Mouse (Mus musculus) ES-E14 (cell line): ENCODE results near the gene Srgap2. TPM values are rescaled to one million over a fixed set of nuclear protein-coding genes. Genes with fewer than 3 reads are reported as not detected.

ENCODE experiments used
- DNase-seq: peaks from one replicate; pipeline ENCODE4 v3.0.0-alpha.2; 2013; ENCODE audit warnings: low read depth, low spot score
- H3K27ac ChIP-seq: 2 replicates; pipeline ENCODE4 v1.5.1; 2012; ENCODE audit warnings: low read depth, mild to moderate bottlenecking, low read length, moderate library complexity, mixed read lengths; ENCODE audit not compliant: poor library complexity, insufficient read depth, severe bottlenecking
- H3K36me3 ChIP-seq: 2 replicates; pipeline ENCODE4 v1.6.1; 2012; ENCODE audit warnings: mild to moderate bottlenecking, low read length, moderate library complexity, mixed read lengths; ENCODE audit not compliant: control insufficient read depth, poor library complexity, insufficient read depth, severe bottlenecking
- H3K4me1 ChIP-seq, 2 experiments: fragments of 150-350 bp in 1 of 2; sonication (generic) in 1 of 2; 2 replicates each; pipeline ENCODE4 v1.6.1; 2012; ENCODE audit warnings: low read length in 2 of 2, mild to moderate bottlenecking in 1 of 2, mixed read lengths in 1 of 2; ENCODE audit not compliant: control insufficient read depth in 2 of 2, insufficient read depth in 2 of 2, poor library complexity in 1 of 2
- H3K4me3 ChIP-seq, 2 experiments: fragments of 150-350 bp in 1 of 2; sonication (generic) in 1 of 2; 2 replicates each; pipeline ENCODE4 v1.5.1; 2012; ENCODE audit warnings: low read length in 2 of 2, low read depth in 1 of 2, mild to moderate bottlenecking in 1 of 2, mixed read lengths in 1 of 2; ENCODE audit not compliant: insufficient read depth in 1 of 2, poor library complexity in 1 of 2, severe bottlenecking in 1 of 2
- H3K9ac ChIP-seq: 2 replicates; pipeline ENCODE4 v1.6.1; 2012; ENCODE audit warnings: low read depth, mild to moderate bottlenecking, low read length, mixed read lengths; ENCODE audit not compliant: poor library complexity, insufficient read depth, severe bottlenecking
- H3K9me3 ChIP-seq: fragments of 150-350 bp; sonication (generic); 2 replicates; pipeline ENCODE4 v1.6.1; 2012; ENCODE audit warnings: low read depth, mild to moderate bottlenecking, low read length; ENCODE audit not compliant: control insufficient read depth, insufficient read depth
- CHD2 ChIP-seq: IDR thresholded peaks from 2 replicates; pipeline ENCODE4 v1.6.1; 2014; ENCODE audit warnings: mild to moderate bottlenecking, low read depth, low read length, inconsistent platforms
- HCFC1 ChIP-seq: IDR thresholded peaks from 2 replicates; pipeline ENCODE4 v1.6.1; 2012; ENCODE audit warnings: low read length, inconsistent platforms, borderline replicate concordance; ENCODE audit not compliant: insufficient read depth
- MAFK ChIP-seq: IDR thresholded peaks from 2 replicates; pipeline ENCODE4 v1.6.1; 2014; ENCODE audit warnings: mild to moderate bottlenecking, low read depth, low read length, inconsistent platforms; ENCODE audit not compliant: insufficient read depth
- ZC3H11A ChIP-seq: IDR thresholded peaks from 2 replicates; pipeline ENCODE4 v1.6.1; 2012; ENCODE audit warnings: low read depth, mild to moderate bottlenecking, inconsistent platforms, low read length, borderline replicate concordance
- ZNF384 ChIP-seq: IDR thresholded peaks from 2 replicates; pipeline ENCODE4 v1.6.1; 2012; ENCODE audit warnings: low read depth, low read length, inconsistent platforms
- in situ Hi-C, 2 experiments: fragments of 600-800 bp; cut with MboI; formaldehyde crosslinking; loops; one replicate each; pipeline ENCODE4 v1.15.1; 2025; ENCODE audit warnings: low sequenced_read_pairs in 2 of 2, inconsistent platforms in 1 of 2; ENCODE audit not compliant: unreplicated experiment in 2 of 2
- total RNA-seq: library from RNA; depleted of rRNA; stranded (reverse); fragments of 300-350 nt; gene quantifications from 2 replicates; pipeline ENCODE4 v1.2.3, GENCODE M21; 2012

The Srgap2 gene
- total RNA-seq, 1 experiment, result 26.4 TPM

DNA sequence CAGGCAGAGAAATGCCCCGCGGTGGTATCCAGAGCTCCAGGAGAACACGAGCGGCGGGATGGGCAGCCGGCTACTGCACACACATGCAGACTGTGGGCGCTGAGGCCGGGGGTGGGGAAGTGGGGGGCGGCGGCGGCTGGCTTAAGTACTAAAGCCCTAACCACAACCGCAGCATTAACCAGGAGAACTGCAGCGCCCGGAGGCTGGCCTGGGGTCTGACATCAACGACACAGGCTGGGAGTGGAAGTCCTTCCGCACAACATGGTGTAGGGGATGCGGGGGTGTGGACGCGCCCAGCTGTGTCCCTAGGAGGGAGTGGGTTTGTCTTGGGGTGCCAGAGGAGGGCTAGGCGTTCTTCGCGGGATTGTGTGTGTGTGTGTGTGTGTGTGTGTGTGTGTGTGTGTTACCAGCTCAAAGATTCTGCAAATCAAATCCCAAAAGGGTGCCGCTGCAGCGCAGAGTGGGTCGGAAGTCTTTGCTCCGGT lies 2.0 kb downstream of the Srgap2 start:
- TF ChIP-seq MAFK (no peak), CHD2 (no peak)
- Histone ChIP-seq H3K9ac (peak overlapping the region; percentile 54), H3K9me3 (no peaks in the 10 kb centered on the region), H3K4me1 (peaks cover 7 to 17% of the 10 kb centered on the region in 2 experiments; a peak in 3 of 4 replicates), H3K4me3 (peak overlapping the region; percentile 72 to 84), H3K27ac (no peak overlapping the region), H3K36me3 (no peaks in the 10 kb centered on the region)
- no peak for DNase-seq
- in situ Hi-C loops, result no loop called here

DNA sequence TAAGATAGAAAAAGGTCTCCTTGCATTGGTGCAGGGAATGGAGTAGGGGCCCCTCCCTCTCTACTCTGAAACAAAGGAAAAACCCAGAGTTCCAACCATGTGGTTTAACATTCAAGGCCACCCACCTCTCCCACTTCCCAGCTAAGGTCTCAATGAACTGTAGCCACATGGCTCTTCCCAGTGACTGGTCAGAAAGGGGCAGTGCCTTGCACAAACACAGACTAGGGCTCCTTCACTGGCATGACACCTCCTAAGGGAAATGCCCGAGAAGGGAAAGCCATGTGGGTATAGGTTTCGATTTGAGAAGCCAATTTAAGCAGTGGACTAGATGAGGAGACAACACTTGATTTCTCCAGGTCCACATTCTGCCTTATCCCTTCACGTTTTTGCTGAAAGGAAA lies 3.4 kb downstream of the Srgap2 start:
- TF ChIP-seq MAFK (no peak), ZNF384 (no peak), CHD2 (no peak), HCFC1 (no peak), ZC3H11A (no peak)
- Histone ChIP-seq H3K9me3 (no peaks in the 10 kb centered on the region), H3K36me3 (no peaks in the 10 kb centered on the region), H3K4me1 (peaks cover 5 to 16% of the 10 kb centered on the region in 2 experiments; a peak in 3 of 4 replicates), H3K27ac (no peak overlapping the region), H3K4me3 (no peak overlapping the region), H3K9ac (no peak overlapping the region)
- in situ Hi-C loops, result no loop called here
- no peak for DNase-seq

DNA sequence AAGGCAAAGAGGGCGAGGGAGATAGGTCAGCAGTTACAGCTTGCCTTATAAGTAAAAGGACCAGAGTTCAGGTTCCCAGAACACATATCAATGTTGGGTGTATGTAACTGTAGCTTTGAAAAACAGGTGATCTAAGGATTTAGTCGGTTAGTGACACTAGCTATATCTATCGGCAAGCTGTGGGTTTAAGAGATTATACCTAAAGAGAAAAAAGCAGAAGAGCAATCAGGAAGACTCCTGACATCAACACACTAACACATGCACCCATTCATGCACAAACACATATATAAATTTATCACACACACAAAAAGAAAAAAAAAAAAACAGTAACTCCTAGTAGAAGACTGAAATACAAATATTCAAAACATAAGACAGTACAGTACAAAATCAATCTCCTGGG lies 10.6 kb downstream of the Srgap2 start:
- Histone ChIP-seq H3K4me1 (peaks cover 0 to 9% of the 10 kb centered on the region in 2 experiments; a peak in 2 of 4 replicates), H3K9ac (no peak overlapping the region), H3K27ac (no peak overlapping the region), H3K9me3 (no peaks in the 10 kb centered on the region), H3K4me3 (no peak overlapping the region), H3K36me3 (no peaks in the 10 kb centered on the region)
- no peak for DNase-seq
- no peak for TF ChIP-seq MAFK
- no peak for TF ChIP-seq HCFC1
- no peak for TF ChIP-seq ZNF384
- TF ChIP-seq CHD2, result no peak
- TF ChIP-seq ZC3H11A, result no peak
- in situ Hi-C loops, result no loop called here

DNA sequence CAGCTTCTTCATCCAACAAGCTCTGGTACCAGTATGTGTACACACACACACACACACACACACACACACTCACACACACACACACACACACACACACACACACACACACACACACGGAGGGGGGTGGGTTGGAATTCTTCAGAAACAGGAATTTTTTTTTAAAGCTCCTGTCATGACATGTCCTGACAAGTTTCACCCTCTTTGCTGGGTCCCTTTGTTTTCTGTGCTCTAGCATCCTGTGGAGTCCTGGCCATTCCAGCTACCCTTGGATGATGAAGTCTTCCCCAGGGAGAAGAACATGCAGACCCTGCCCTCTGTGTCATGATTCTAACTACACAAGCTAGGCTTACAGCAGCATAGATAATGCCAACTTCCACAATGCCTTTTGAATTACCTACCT lies 13.0 kb downstream of the Srgap2 start:
- Histone ChIP-seq H3K36me3 (no peaks in the 10 kb centered on the region), H3K9me3 (no peaks in the 10 kb centered on the region), H3K4me1 (peaks cover 0 to 9% of the 10 kb centered on the region in 2 experiments; a peak in 2 of 4 replicates), H3K9ac (no peak overlapping the region), H3K4me3 (no peak overlapping the region), H3K27ac (peak overlapping the region; percentile 18; the same call in 1 of the 2 replicates)
- in situ Hi-C loops, result no loop called here
- no peak for DNase-seq
- TF ChIP-seq ZC3H11A (no peak), CHD2 (no peak), ZNF384 (peak; percentile 84), MAFK (no peak), HCFC1 (no peak)

DNA sequence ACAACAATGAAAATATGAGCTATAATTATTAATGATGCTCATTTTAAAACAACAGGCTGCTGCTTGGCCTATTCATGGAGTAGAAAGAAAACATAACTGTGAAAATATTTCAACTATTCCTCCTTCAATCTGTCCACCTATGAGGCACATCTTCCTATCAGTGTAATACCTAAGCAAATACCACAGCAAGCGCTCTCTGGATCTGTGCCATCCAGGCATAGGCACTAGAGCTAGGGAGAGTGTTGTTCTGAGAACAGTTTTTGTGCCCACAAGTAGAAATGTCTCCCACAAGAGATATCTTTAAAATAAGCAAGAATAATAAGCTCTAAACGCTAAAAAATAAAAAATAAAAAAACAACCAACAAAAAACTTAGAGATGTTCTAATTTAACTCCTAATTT lies 14.0 kb downstream of the Srgap2 start:
- in situ Hi-C loops, result no loop called here
- no peak for DNase-seq
- Histone ChIP-seq H3K27ac (no peak overlapping the region), H3K4me3 (no peak overlapping the region; a peak in 1 of 4 replicates), H3K36me3 (no peaks in the 10 kb centered on the region), H3K9ac (no peak overlapping the region), H3K9me3 (no peaks in the 10 kb centered on the region), H3K4me1 (peaks cover 0 to 9% of the 10 kb centered on the region in 2 experiments; a peak in 2 of 4 replicates)
- TF ChIP-seq HCFC1 (no peak), CHD2 (no peak), ZC3H11A (no peak), MAFK (no peak), ZNF384 (no peak)
